Mouse (Mus musculus) stomach, embryonic 16.5 days (tissue): ENCODE measurements around the gene Smap1. TPM values are rescaled to one million over a fixed set of nuclear protein-coding genes. Genes with fewer than 3 reads are reported as not detected.

Experiments
- ATAC-seq: fragments of 200-750 bp; cut with Nextera tagmentation; 2 replicates; pipeline ENCODE4 v1.8.0; 2017; ENCODE audit warnings: moderate number of reproducible peaks, moderate TSS enrichment; ENCODE audit not compliant: insufficient read depth, low FRiP score
- H3K27ac ChIP-seq: fragments of 300-500 bp; sonication (generic); 2 replicates; pipeline ENCODE4 v1.5.1; 2014; ENCODE audit warnings: low read length
- H3K27me3 ChIP-seq: fragments of 300-500 bp; sonication (generic); 2 replicates; pipeline ENCODE4 v1.6.1; 2014; ENCODE audit warnings: low read length, control low read depth, mixed read lengths; ENCODE audit not compliant: control insufficient read depth, insufficient read depth
- H3K36me3 ChIP-seq: fragments of 300-500 bp; sonication (generic); 2 replicates; pipeline ENCODE4 v1.6.1; 2014; ENCODE audit warnings: low read length; ENCODE audit not compliant: control insufficient read depth, insufficient read depth
- H3K4me1 ChIP-seq: fragments of 300-500 bp; sonication (generic); 2 replicates; pipeline ENCODE4 v1.6.1; 2014; ENCODE audit warnings: low read length, control low read depth, mixed read lengths; ENCODE audit not compliant: control insufficient read depth, insufficient read depth
- H3K4me2 ChIP-seq: fragments of 300-500 bp; sonication (generic); 2 replicates; pipeline ENCODE4 v1.6.1; 2014; ENCODE audit warnings: low read depth, low read length, mixed read lengths
- H3K4me3 ChIP-seq: fragments of 300-500 bp; sonication (generic); replicated peaks from 2 replicates; pipeline ENCODE4 v1.5.1; 2014; ENCODE audit warnings: mild to moderate bottlenecking, low read length
- H3K9ac ChIP-seq: fragments of 300-500 bp; sonication (generic); 2 replicates; pipeline ENCODE4 v1.6.1; 2014; ENCODE audit warnings: low read length
- H3K9me3 ChIP-seq: fragments of 300-500 bp; sonication (generic); replicated peaks from 2 replicates; pipeline ENCODE4 v1.6.1; 2016; ENCODE audit warnings: low read length, control low read depth; ENCODE audit not compliant: control insufficient read depth
- WGBS: fragments of 180-500 bp; shearing (Covaris S2); extraction: QIAGEN DNeasy Blood & Tissue Kit; methylation state at CpG from one replicate; pipeline ENCODE4 v1.1.7; 2014; 5-methylcytosine and 5-hydroxymethylcytosine counted together
- polyA plus RNA-seq: library from polyadenylated mRNA; unstranded; fragments of >200 nt; fragmentation: Nextera tagmentation; extraction: Ambion mirVana; gene quantifications from 2 replicates; pipeline ENCODE4 v1.2.1, GENCODE M21; 2015

Smap1 gene
- polyA plus RNA-seq, 1 experiment from 2014 or later = 22.8 TPM

- Histone ChIP-seq H3K36me3 (no peaks in the 10 kb centered on the region), H3K9ac (no peak overlapping the region), H3K27me3 (no peaks in the 10 kb centered on the region), H3K4me3 (no peak overlapping the region), H3K4me2 (no peak overlapping the region), H3K27ac (no peak overlapping the region), H3K4me1 (0 out of 2 replicates have a peak, but pooled peaks cover 3% of the 10 kb centered on the region), H3K9me3 (no peaks in the 10 kb centered on the region)
- 82% methylated on average over 13 of the region's 13 CpGs for WGBS
- ATAC-seq = no peak
Measured at GRCm38 (mm10) chr1:23953921-23954320, 31.8 kb upstream of the Smap1 start.

GRCm38 (mm10) chr1:23948778-23949699, 26.9 kb upstream of the Smap1 start:
- no peak for ATAC-seq

GRCm38 (mm10) chr1:23948290-23948689, 26.2 kb upstream of the Smap1 start:
- 52% methylated on average over 7 of the region's 7 CpGs for WGBS
- no peak overlapping the region for H3K4me3 ChIP-seq
- H3K9ac ChIP-seq = no peak overlapping the region
- no peaks in the 10 kb centered on the region; the same call in 1 of the 2 replicates for H3K4me1 ChIP-seq
- H3K27me3 ChIP-seq = no peaks in the 10 kb centered on the region
- H3K9me3 ChIP-seq = no peaks in the 10 kb centered on the region
- no peaks in the 10 kb centered on the region for H3K36me3 ChIP-seq
- H3K4me2 ChIP-seq = no peak overlapping the region
- no peak overlapping the region for H3K27ac ChIP-seq
- no peak for ATAC-seq

More at GRCm38 (mm10) chr1:23948778-23949699, 26.9 kb upstream of the Smap1 start:
- no peaks in the 10 kb centered on the region for H3K36me3 ChIP-seq
- H3K9ac ChIP-seq = no peak overlapping the region
- no peak overlapping the region for H3K4me2 ChIP-seq
- no peaks in the 10 kb centered on the region for H3K9me3 ChIP-seq
- no peaks in the 10 kb centered on the region for H3K27me3 ChIP-seq
- no peaks in the 10 kb centered on the region; the same call in 1 of the 2 replicates for H3K4me1 ChIP-seq
- H3K27ac ChIP-seq = no peak overlapping the region
- WGBS = 62% methylated on average over 15 of the region's 15 CpGs
- H3K4me3 ChIP-seq = no peak overlapping the region

- Histone ChIP-seq H3K4me1 (no peaks in the 10 kb centered on the region; the same call in 1 of the 2 replicates), H3K9me3 (no peaks in the 10 kb centered on the region), H3K4me2 (no peak overlapping the region), H3K27me3 (no peaks in the 10 kb centered on the region), H3K27ac (no peak overlapping the region), H3K4me3 (no peak overlapping the region), H3K36me3 (no peaks in the 10 kb centered on the region), H3K9ac (no peak overlapping the region)
- WGBS = 94% methylated on average over 1 of the region's 1 CpGs
- ATAC-seq = no peak
Measured at GRCm38 (mm10) chr1:23944076-23944475, 22.0 kb upstream of the Smap1 start.

- H3K4me2 ChIP-seq = no peak overlapping the region
- H3K27me3 ChIP-seq = no peaks in the 10 kb centered on the region
- H3K9ac ChIP-seq = no peak overlapping the region
- ATAC-seq = no peak
- no peaks in the 10 kb centered on the region; the same call in 1 of the 2 replicates for H3K4me1 ChIP-seq
- no peak overlapping the region for H3K4me3 ChIP-seq
- no peak overlapping the region for H3K27ac ChIP-seq
- no peaks in the 10 kb centered on the region for H3K9me3 ChIP-seq
- H3K36me3 ChIP-seq = no peaks in the 10 kb centered on the region
- WGBS = 78% methylated on average over 3 of the region's 3 CpGs
Measured at GRCm38 (mm10) chr1:23943146-23943940, 21.2 kb upstream of the Smap1 start.

- no peak overlapping the region for H3K27ac ChIP-seq
- WGBS = 41% methylated on average over 4 of the region's 4 CpGs
- no peak overlapping the region for H3K4me3 ChIP-seq
- H3K4me1 ChIP-seq = no peaks in the 10 kb centered on the region
- H3K36me3 ChIP-seq = no peaks in the 10 kb centered on the region
- H3K4me2 ChIP-seq = no peak overlapping the region
- H3K27me3 ChIP-seq = no peaks in the 10 kb centered on the region
- H3K9me3 ChIP-seq = no peaks in the 10 kb centered on the region
- ATAC-seq = no peak
- H3K9ac ChIP-seq = no peak overlapping the region
Measured at GRCm38 (mm10) chr1:23935408-23935762, 13.3 kb upstream of the Smap1 start.

GRCm38 (mm10) chr1:23934669-23935407, 12.7 kb upstream of the Smap1 start:
- no peak overlapping the region for H3K27ac ChIP-seq
- no peak for ATAC-seq
- H3K4me3 ChIP-seq = no peak overlapping the region
- 52% methylated on average over 8 of the region's 8 CpGs for WGBS
- no peak overlapping the region for H3K9ac ChIP-seq
- no peaks in the 10 kb centered on the region for H3K4me1 ChIP-seq
- H3K27me3 ChIP-seq = no peaks in the 10 kb centered on the region
- H3K9me3 ChIP-seq = no peaks in the 10 kb centered on the region
- no peaks in the 10 kb centered on the region for H3K36me3 ChIP-seq
- H3K4me2 ChIP-seq = no peak overlapping the region

GRCm38 (mm10) chr1:23929410-23929809, 7.3 kb upstream of the Smap1 start:
- Histone ChIP-seq H3K4me1 (no peaks in the 10 kb centered on the region), H3K4me3 (no peak overlapping the region), H3K36me3 (no peaks in the 10 kb centered on the region), H3K9me3 (0 out of 2 replicates have a peak, but pooled peaks cover 5% of the 10 kb centered on the region), H3K27me3 (no peaks in the 10 kb centered on the region), H3K27ac (no peak overlapping the region), H3K4me2 (no peak overlapping the region), H3K9ac (no peak overlapping the region)
- WGBS = 86% methylated on average over 6 of the region's 6 CpGs
- no peak for ATAC-seq
